Mouse (Mus musculus): ENCODE measurements at regions not wholly inside any gene's neighbourhood (a gene's known extent, or its start where the extent isn't known, plus 50 kb on each side); places are given as distances from the start of the nearest gene placed in this dataset.

- TF ChIP-seq POLR2A (IDR thresholded peaks at IDR 0.05; ENCODE audit: borderline replicate concordance, insufficient read depth, low read length) (no peak), CTCF (IDR thresholded peaks at IDR 0.05; ENCODE audit: borderline replicate concordance, insufficient read depth, low read depth, low read length) (no peak)
Observed at GRCm38 (mm10) chr14:14620316-14620715, 81.8 kb upstream of the Slc4a7 start.
